Mouse (Mus musculus) midbrain, embryonic 16.5 days (tissue): ENCODE data around the gene Mctp1. TPM values are rescaled to one million over a fixed set of nuclear protein-coding genes. Genes with fewer than 3 reads are reported as not detected.

ENCODE experiments used
- ATAC-seq: fragments of 200-750 bp; cut with Nextera tagmentation; 2 replicates; pipeline ENCODE4 v1.8.0; 2017; ENCODE audit warnings: moderate TSS enrichment
- H3K27ac ChIP-seq: fragments of 300-500 bp; sonication (generic); 2 replicates; pipeline ENCODE4 v1.5.1; 2014; ENCODE audit warnings: mild to moderate bottlenecking, low read length, mixed read lengths
- H3K27me3 ChIP-seq: fragments of 300-500 bp; sonication (generic); 2 replicates; pipeline ENCODE4 v1.6.1; 2014; ENCODE audit warnings: low read depth, low read length, mixed read lengths; ENCODE audit not compliant: control insufficient read depth, insufficient read depth
- H3K36me3 ChIP-seq: fragments of 300-500 bp; sonication (generic); 2 replicates; pipeline ENCODE4 v1.6.1; 2014; ENCODE audit warnings: mild to moderate bottlenecking, low read length, moderate library complexity, mixed read lengths; ENCODE audit not compliant: control insufficient read depth, insufficient read depth
- H3K4me1 ChIP-seq: fragments of 300-500 bp; sonication (generic); 2 replicates; pipeline ENCODE4 v1.6.1; 2014; ENCODE audit warnings: mild to moderate bottlenecking, low read length, mixed read lengths; ENCODE audit not compliant: control insufficient read depth, insufficient read depth
- H3K4me2 ChIP-seq: fragments of 300-500 bp; sonication (generic); 2 replicates; pipeline ENCODE4 v1.6.1; 2014; ENCODE audit warnings: mild to moderate bottlenecking, low read length, mixed read lengths
- H3K4me3 ChIP-seq: fragments of 300-500 bp; sonication (generic); 2 replicates; pipeline ENCODE4 v1.5.1; 2014; ENCODE audit warnings: low read depth, mild to moderate bottlenecking, low read length, moderate library complexity, mixed read lengths
- H3K9ac ChIP-seq: fragments of 300-500 bp; sonication (generic); 2 replicates; pipeline ENCODE4 v1.6.1; 2014; ENCODE audit warnings: low read depth, low read length, mixed read lengths
- H3K9me3 ChIP-seq: fragments of 300-500 bp; sonication (generic); replicated peaks from 2 replicates; pipeline ENCODE4 v1.6.1; 2014; ENCODE audit warnings: mild to moderate bottlenecking, low read length, mixed read lengths; ENCODE audit not compliant: control insufficient read depth, poor library complexity, severe bottlenecking
- WGBS: fragments of 180-500 bp; shearing (Covaris S2); extraction: QIAGEN DNeasy Blood & Tissue Kit; methylation state at CpG from one replicate; pipeline ENCODE4 v1.1.7; 2014; 5-methylcytosine and 5-hydroxymethylcytosine counted together
- polyA plus RNA-seq: library from polyadenylated mRNA; unstranded; fragments of >200 nt; fragmentation: Nextera tagmentation; extraction: Ambion mirVana; gene quantifications from 2 replicates; pipeline ENCODE4 v1.2.1, GENCODE M21; 2015

Mctp1 gene
- polyA plus RNA-seq, 1 experiment from 2014 or later: 3.6 TPM

DNA sequence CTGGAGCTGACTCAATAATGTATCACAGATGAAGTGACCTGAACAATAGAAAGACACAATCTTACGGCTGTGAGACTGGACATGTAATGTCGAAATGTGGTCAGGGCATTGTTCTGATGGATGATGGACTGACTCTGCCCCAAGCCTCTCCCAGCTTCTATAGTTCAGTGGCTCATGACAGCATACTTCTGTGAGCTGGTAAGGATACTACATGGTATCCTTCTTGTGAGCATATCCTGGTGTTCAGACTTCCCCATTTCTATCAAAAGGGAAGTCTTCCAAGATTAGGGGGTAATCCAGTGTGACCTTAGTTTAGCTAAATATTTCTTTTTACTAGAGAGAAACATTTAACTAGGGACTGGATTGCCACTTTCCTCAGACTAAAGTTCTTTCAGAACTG, 227.2 kb downstream of the Mctp1 start:
- Histone ChIP-seq H3K36me3 (no peaks in the 10 kb centered on the region), H3K9ac (no peak overlapping the region), H3K27me3 (no peaks in the 10 kb centered on the region), H3K27ac (no peak overlapping the region), H3K9me3 (no peaks in the 10 kb centered on the region), H3K4me2 (no peak overlapping the region), H3K4me3 (no peak overlapping the region), H3K4me1 (no peaks in the 10 kb centered on the region)
- no peak for ATAC-seq
- 83% methylated on average over 2 of the region's 2 CpGs for WGBS

DNA sequence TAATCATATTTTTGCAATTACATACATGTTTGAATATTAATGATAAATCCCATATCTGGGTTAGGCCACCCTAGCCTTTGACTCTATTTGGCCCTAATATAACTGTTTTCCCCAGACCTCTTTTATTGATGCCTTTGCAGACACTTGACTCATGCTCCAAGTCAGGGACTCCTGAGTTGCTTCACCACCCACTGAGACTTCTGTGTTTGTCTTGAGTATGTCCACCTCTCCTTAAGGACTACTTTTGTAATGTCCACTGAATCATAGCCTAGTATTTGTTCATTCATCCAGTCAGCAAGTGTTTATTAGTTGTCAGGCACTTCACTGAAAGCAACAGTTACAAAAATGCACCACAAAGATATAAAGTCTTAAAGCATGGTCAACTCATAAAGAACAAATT, 235.8 kb downstream of the Mctp1 start:
- ATAC-seq: no peak

DNA sequence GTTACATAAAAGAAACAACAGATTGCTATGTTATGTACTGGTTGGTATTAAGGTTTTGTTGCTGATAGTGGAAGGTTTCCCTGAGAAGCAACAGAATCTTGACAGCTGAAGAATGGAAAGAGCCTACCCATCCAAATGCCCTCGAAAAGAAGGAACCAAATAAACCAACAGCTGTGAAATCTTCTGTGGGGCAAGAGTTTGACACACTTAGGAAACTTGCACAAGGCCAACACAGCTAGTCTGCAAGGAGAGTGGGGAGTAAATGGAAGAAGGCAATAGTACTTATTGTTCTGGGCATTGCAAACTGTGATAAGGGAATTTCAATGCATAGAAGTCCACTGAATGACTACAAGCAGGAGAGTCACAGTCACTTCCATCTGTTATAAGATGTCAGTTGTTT, 236.2 kb downstream of the Mctp1 start:
- H3K4me3 ChIP-seq: no peak overlapping the region
- no peaks in the 10 kb centered on the region for H3K36me3 ChIP-seq
- ATAC-seq: no peak
- no peak overlapping the region for H3K4me2 ChIP-seq
- 71% methylated on average over 1 of the region's 1 CpGs for WGBS
- H3K9me3 ChIP-seq: no peaks in the 10 kb centered on the region
- no peak overlapping the region for H3K9ac ChIP-seq
- H3K27ac ChIP-seq: no peak overlapping the region
- no peaks in the 10 kb centered on the region for H3K27me3 ChIP-seq
- H3K4me1 ChIP-seq: no peaks in the 10 kb centered on the region

More for the DNA sequence above, 235.8 kb downstream of the Mctp1 start:
- no peaks in the 10 kb centered on the region for H3K4me1 ChIP-seq
- no peak overlapping the region for H3K4me2 ChIP-seq
- no peaks in the 10 kb centered on the region for H3K36me3 ChIP-seq
- H3K4me3 ChIP-seq: no peak overlapping the region
- H3K27me3 ChIP-seq: no peaks in the 10 kb centered on the region
- no peaks in the 10 kb centered on the region for H3K9me3 ChIP-seq
- no peak overlapping the region for H3K27ac ChIP-seq
- H3K9ac ChIP-seq: no peak overlapping the region

DNA sequence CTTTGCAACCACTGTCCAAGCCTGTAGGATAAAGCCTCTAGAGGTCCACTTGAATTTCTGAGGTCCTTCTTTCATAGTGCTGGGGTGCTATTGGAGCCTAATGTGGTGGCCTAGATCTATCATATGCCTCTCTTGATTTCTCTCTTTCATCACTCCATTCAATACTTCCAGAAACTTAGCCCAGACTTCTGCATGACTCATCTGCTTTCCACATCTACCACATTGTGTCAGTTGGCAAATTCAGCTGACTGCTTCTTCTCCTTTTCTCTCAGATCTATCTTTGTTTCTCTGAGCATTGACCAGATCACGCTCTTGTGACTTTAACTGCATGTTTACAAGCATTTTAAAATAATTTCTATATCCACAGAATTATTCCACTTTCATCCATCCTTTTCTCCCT, 249.4 kb downstream of the Mctp1 start:
- no peak overlapping the region for H3K4me3 ChIP-seq
- H3K9me3 ChIP-seq: no peaks in the 10 kb centered on the region
- no peak overlapping the region for H3K4me2 ChIP-seq
- H3K27me3 ChIP-seq: no peaks in the 10 kb centered on the region
- H3K27ac ChIP-seq: no peak overlapping the region
- no peak for ATAC-seq
- no peaks in the 10 kb centered on the region for H3K36me3 ChIP-seq
- WGBS: 85% methylated on average over 1 of the region's 1 CpGs
- no peaks in the 10 kb centered on the region for H3K4me1 ChIP-seq
- no peak overlapping the region for H3K9ac ChIP-seq

DNA sequence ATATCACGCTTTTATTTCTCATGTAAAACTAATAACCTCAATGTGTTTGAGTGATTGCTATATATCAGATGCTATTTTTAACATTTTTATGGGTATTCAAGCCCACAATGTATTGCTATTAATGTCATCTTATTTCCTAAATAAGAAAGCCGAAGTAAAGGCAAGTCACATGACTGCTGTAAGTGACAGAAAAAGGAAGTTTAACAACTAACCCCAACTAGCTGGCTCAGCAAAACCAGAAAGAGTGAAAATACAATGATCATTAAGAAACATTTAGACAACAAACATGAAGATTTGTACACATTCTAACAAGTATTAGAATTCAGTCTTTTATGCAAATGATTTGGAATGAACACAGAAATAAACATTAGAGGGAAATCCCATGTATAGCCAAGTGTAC, 253.9 kb downstream of the Mctp1 start:
- Histone ChIP-seq H3K4me2 (no peak overlapping the region), H3K4me1 (no peaks in the 10 kb centered on the region), H3K27ac (no peak overlapping the region), H3K4me3 (no peak overlapping the region), H3K36me3 (no peaks in the 10 kb centered on the region), H3K9me3 (no peaks in the 10 kb centered on the region), H3K27me3 (no peaks in the 10 kb centered on the region), H3K9ac (no peak overlapping the region)
- WGBS: 89% methylated on average over 2 of the region's 2 CpGs
- ATAC-seq: no peak

DNA sequence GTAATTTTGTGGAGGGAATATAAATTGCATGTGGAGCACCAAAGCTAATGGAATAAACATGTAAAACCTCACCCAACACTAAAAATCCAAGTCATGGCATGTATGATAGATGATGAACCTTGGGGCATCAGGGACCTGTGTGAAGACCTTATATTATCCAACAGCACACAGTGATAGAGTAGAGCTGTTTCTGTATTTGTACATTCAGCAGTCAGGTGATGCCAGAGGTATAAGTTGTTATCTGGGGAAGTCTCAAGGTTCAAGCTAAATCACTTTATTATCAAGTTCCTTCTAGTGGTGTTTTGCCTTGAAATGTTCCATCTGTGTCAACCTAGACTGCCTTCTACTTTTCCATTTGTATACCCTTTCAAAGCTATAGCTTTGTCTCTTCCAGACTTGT, 275.2 kb downstream of the Mctp1 start:
- H3K27ac ChIP-seq: no peak overlapping the region
- H3K4me2 ChIP-seq: no peak overlapping the region
- no peaks in the 10 kb centered on the region for H3K9me3 ChIP-seq
- no peaks in the 10 kb centered on the region for H3K27me3 ChIP-seq
- H3K36me3 ChIP-seq: no peaks in the 10 kb centered on the region
- H3K9ac ChIP-seq: no peak overlapping the region
- H3K4me3 ChIP-seq: no peak overlapping the region
- no peaks in the 10 kb centered on the region for H3K4me1 ChIP-seq
- no peak for ATAC-seq

DNA sequence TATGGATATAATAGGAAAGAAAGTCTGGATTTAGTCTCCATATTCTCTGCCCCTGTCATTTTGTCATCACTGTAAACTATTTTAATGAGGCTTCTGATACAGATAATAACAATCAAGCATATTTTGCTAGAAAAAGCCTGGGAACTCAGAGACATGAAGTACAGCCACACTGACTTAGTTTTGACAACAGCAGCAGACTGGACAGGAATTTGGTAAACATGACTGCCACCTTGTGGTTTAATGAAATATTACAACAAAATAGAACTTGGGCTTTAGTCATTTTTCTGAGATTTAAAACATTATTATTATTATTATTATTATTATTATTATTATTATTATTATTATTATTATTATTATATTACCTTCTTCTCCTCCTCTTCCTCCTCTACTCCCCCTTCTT, 297.0 kb downstream of the Mctp1 start:
- no peaks in the 10 kb centered on the region for H3K4me1 ChIP-seq
- no peaks in the 10 kb centered on the region for H3K9me3 ChIP-seq
- H3K4me2 ChIP-seq: no peak overlapping the region
- no peaks in the 10 kb centered on the region for H3K27me3 ChIP-seq
- H3K36me3 ChIP-seq: no peaks in the 10 kb centered on the region
- ATAC-seq: no peak
- H3K27ac ChIP-seq: no peak overlapping the region
- H3K4me3 ChIP-seq: no peak overlapping the region
- H3K9ac ChIP-seq: no peak overlapping the region

DNA sequence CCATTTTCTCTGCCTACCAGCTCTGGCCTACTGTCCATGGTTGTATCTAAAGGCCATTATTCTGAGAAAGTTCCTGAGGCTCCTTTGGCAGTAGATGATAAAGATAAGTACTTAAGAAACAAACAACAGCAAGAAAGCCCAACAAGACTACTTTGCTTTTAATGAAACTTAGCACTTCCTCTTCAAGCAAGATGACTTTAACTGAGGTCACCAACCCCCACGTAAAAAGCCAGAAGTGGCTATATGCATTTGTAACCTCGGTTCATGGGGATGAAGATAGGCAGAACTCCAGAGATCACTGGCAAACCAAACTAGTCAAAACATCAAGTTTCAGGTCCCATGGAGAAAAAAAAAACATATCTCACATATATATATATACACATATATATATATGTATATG, 305.0 kb downstream of the Mctp1 start:
- no peaks in the 10 kb centered on the region for H3K4me1 ChIP-seq
- H3K9me3 ChIP-seq: no peaks in the 10 kb centered on the region
- 86% methylated on average over 2 of the region's 2 CpGs for WGBS
- no peak overlapping the region for H3K4me3 ChIP-seq
- no peaks in the 10 kb centered on the region for H3K36me3 ChIP-seq
- no peak overlapping the region for H3K9ac ChIP-seq
- no peaks in the 10 kb centered on the region for H3K27me3 ChIP-seq
- H3K4me2 ChIP-seq: no peak overlapping the region
- no peak for ATAC-seq
- H3K27ac ChIP-seq: no peak overlapping the region

DNA sequence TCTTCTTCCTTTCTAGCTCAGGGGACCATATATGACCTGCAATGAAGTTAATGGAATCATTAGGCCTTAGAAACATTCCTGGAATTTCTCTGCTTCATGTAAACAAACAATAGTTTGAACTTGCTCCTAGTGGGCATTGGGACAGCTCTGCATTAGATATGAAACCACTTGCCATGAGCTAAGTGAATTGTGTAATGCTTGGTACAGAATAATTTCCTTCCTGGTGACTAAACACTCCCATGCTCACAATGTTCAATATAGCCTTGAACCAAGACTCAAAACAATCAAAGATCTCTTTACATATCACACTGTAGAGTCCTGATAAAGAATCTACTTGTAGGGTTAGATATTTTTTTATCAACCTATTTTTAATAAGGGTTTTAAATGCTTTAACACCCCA, 305.8 kb downstream of the Mctp1 start:
- H3K4me3 ChIP-seq: no peak overlapping the region
- no peak overlapping the region for H3K27ac ChIP-seq
- H3K4me1 ChIP-seq: no peaks in the 10 kb centered on the region
- no peak overlapping the region for H3K9ac ChIP-seq
- H3K9me3 ChIP-seq: no peaks in the 10 kb centered on the region
- H3K36me3 ChIP-seq: no peaks in the 10 kb centered on the region
- H3K4me2 ChIP-seq: no peak overlapping the region
- H3K27me3 ChIP-seq: no peaks in the 10 kb centered on the region
- ATAC-seq: no peak

DNA sequence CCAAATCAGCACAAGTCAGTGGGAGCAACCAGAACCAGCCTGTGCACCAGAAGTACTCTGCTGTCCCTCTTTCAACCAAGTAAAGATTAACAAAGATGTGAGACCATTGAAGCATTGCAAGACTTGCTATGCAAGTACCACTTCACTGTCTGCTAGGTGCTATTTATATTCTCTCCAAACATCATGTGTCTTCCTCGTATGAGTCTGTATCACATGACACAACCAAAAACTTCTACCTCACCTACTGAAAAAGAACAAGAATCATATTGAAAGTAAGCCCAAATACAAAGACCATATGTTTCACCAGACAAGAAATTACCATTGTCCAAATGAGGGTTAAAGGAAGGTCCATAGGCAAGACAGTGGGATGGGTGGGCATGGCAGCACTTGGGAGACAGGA, 306.4 kb downstream of the Mctp1 start:
- H3K27ac ChIP-seq: no peak overlapping the region
- no peaks in the 10 kb centered on the region for H3K27me3 ChIP-seq
- WGBS: 96% methylated on average over 1 of the region's 1 CpGs
- H3K9me3 ChIP-seq: no peaks in the 10 kb centered on the region
- no peak overlapping the region for H3K4me2 ChIP-seq
- H3K9ac ChIP-seq: no peak overlapping the region
- H3K4me1 ChIP-seq: no peaks in the 10 kb centered on the region
- H3K4me3 ChIP-seq: no peak overlapping the region
- ATAC-seq: no peak
- H3K36me3 ChIP-seq: no peaks in the 10 kb centered on the region
